Mouse (Mus musculus) heart, embryonic 11.5 days (tissue): ENCODE measurements at regions not wholly inside any gene's neighbourhood (a gene's known extent, or its start where the extent isn't known, plus 50 kb on each side); places are given as distances from the start of the nearest gene placed in this dataset.

Experiments
- ATAC-seq: fragments of 200-750 bp; cut with Nextera tagmentation; replicated peaks from 2 replicates; pipeline ENCODE4 v1.8.0; 2017; ENCODE audit warnings: moderate library complexity; ENCODE audit not compliant: insufficient number of reproducible peaks, low FRiP score, low TSS enrichment
- H3K27ac ChIP-seq: fragments of 300-500 bp; sonication (generic); 2 replicates; pipeline ENCODE4 v1.5.1; 2014; ENCODE audit warnings: mild to moderate bottlenecking, low read depth, low read length
- H3K27me3 ChIP-seq: fragments of 300-500 bp; sonication (generic); 2 replicates; pipeline ENCODE4 v1.6.1; 2014; ENCODE audit warnings: mild to moderate bottlenecking, low read length, mixed read lengths; ENCODE audit not compliant: control insufficient read depth, insufficient read depth
- H3K36me3 ChIP-seq: fragments of 300-500 bp; sonication (generic); 2 replicates; pipeline ENCODE4 v1.6.1; 2014; ENCODE audit warnings: mild to moderate bottlenecking, low read length, moderate library complexity, mixed read lengths; ENCODE audit not compliant: control insufficient read depth, insufficient read depth
- H3K4me1 ChIP-seq: fragments of 300-500 bp; sonication (generic); 2 replicates; pipeline ENCODE4 v1.6.1; 2014; ENCODE audit warnings: low read length; ENCODE audit not compliant: control insufficient read depth, insufficient read depth
- H3K4me2 ChIP-seq: fragments of 300-500 bp; sonication (generic); 2 replicates; pipeline ENCODE4 v1.6.1; 2014; ENCODE audit warnings: mild to moderate bottlenecking, moderate library complexity
- H3K4me3 ChIP-seq: fragments of 300-500 bp; sonication (generic); 2 replicates; pipeline ENCODE4 v1.5.1; 2014; ENCODE audit warnings: low read depth, low read length
- H3K9ac ChIP-seq: fragments of 300-500 bp; sonication (generic); 2 replicates; pipeline ENCODE4 v1.6.1; 2014; ENCODE audit warnings: mild to moderate bottlenecking, low read depth, low read length, moderate library complexity
- H3K9me3 ChIP-seq: fragments of 300-500 bp; sonication (generic); replicated peaks from 2 replicates; pipeline ENCODE4 v1.6.1; 2016; ENCODE audit warnings: low read length; ENCODE audit not compliant: control insufficient read depth
- WGBS: fragments of 180-500 bp; shearing (Covaris S2); extraction: QIAGEN DNeasy Blood & Tissue Kit; methylation state at CpG from one replicate; pipeline ENCODE4 v1.1.7; 2014; ENCODE audit not compliant: insufficient replicate concordance; 5-methylcytosine and 5-hydroxymethylcytosine counted together

DNA sequence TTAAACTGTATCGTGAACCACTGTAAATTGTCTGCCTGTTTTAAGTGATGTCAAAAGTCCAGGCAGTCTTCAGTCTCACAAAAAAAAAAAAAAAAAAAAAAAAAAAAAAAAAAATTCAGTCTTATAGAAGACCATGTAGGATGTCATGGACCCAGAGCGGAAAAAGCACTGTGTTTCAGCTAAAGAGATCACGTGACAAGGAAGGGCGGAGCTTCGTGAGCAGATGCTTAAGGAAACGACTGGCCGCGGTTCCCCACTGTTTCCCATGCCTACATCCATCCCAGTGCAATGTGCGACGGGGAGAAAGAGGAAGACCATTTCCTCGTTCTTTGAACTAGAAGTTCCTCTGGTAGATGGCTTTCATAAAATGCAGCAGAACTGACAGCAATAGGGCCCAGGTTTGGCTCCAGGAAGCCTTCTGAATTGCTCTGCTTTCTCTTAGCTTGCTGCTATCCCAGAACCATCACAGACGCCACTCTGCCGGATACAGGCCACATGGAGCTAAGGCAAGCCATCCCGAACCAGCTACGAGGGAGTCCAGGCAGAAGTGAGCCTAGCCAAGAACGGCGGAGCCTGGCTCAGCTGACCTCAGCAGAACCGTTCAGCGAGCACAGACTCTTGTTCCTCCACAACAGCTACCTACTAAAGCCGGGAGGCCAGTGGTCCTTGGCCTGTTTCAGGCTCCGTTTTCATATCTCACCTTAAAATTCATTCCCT is 117.6 kb downstream of the Hlx start:
- no peak overlapping the region for H3K4me3 ChIP-seq
- ATAC-seq = no peak
- WGBS = 83% methylated on average over 21 of the region's 21 CpGs
- H3K27me3 ChIP-seq = no peaks in the 10 kb centered on the region
- no peaks in the 10 kb centered on the region for H3K4me1 ChIP-seq
- H3K4me2 ChIP-seq = no peak overlapping the region
- H3K9me3 ChIP-seq = no peaks in the 10 kb centered on the region
- no peaks in the 10 kb centered on the region for H3K36me3 ChIP-seq
- H3K9ac ChIP-seq = no peak overlapping the region
- no peak overlapping the region for H3K27ac ChIP-seq

DNA sequence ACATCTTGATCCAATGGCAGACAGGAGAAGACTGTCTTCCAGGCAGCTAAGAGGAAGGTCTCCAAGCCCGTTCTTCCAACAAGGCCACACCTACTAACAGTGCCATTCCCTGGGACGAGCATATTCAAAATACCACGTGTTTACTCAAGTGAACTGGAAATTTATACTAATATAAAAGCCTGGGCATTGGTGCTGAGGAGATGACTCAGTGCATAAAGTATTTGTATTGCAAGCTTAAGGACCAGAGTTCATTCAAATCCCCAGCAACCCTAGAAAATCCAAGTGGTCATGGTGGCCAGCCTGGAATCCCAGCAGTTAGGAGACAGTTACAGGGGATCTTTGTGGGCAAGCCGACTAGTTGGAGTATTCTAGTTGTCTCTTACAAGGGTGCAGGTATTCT is 119.5 kb downstream of the Hlx start:
- no peak overlapping the region for H3K9ac ChIP-seq
- no peaks in the 10 kb centered on the region; the same call in 1 of the 2 replicates for H3K27me3 ChIP-seq
- ATAC-seq = no peak
- WGBS = 79% methylated on average over 4 of the region's 4 CpGs
- no peak overlapping the region for H3K4me3 ChIP-seq
- H3K4me2 ChIP-seq = no peak overlapping the region
- H3K27ac ChIP-seq = no peak overlapping the region
- H3K9me3 ChIP-seq = no peaks in the 10 kb centered on the region
- H3K36me3 ChIP-seq = no peaks in the 10 kb centered on the region
- no peaks in the 10 kb centered on the region for H3K4me1 ChIP-seq

- no peaks in the 10 kb centered on the region for H3K4me1 ChIP-seq
Measured at GRCm38 (mm10) chr1:184608938-184609337, 123.5 kb downstream of the Hlx start.

GRCm38 (mm10) chr1:184608338-184608737 is 124.1 kb downstream of the Hlx start:
- H3K36me3 ChIP-seq = no peaks in the 10 kb centered on the region
- 81% methylated on average over 2 of the region's 2 CpGs for WGBS

More at GRCm38 (mm10) chr1:184608938-184609337, 123.5 kb downstream of the Hlx start:
- H3K27me3 ChIP-seq = no peaks in the 10 kb centered on the region; the same call in 1 of the 2 replicates
- no peak overlapping the region for H3K9ac ChIP-seq
- no peaks in the 10 kb centered on the region for H3K9me3 ChIP-seq
- H3K4me3 ChIP-seq = no peak overlapping the region
- WGBS = 71% methylated on average over 5 of the region's 5 CpGs
- ATAC-seq = no peak
- H3K4me2 ChIP-seq = no peak overlapping the region
- no peaks in the 10 kb centered on the region for H3K36me3 ChIP-seq
- no peak overlapping the region for H3K27ac ChIP-seq

DNA sequence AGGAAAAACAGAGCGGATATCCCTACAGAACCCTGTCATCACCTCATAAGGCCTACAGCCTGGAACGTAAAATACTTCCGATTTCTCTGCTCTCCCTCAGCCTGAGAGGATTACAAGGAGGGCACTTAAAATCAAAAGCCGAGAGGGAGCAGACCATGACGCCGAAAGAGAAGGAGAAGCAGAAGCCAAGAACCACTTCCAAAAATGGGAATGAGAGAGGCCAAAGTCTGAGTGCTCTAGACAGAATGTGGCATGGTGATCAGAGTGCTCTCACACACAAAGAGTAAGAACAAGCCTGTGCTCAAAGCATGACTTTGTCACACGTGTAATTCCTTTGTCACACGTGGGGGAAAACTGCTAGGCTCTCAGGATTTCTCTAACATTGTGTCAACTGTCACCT is 125.9 kb downstream of the Hlx start:
- H3K9me3 ChIP-seq = no peaks in the 10 kb centered on the region
- no peak overlapping the region for H3K4me2 ChIP-seq
- no peaks in the 10 kb centered on the region; the same call in 1 of the 2 replicates for H3K27me3 ChIP-seq
- H3K27ac ChIP-seq = no peak overlapping the region
- no peak for ATAC-seq
- H3K4me3 ChIP-seq = no peak overlapping the region
- H3K36me3 ChIP-seq = no peaks in the 10 kb centered on the region
- WGBS = 37% methylated on average over 8 of the region's 8 CpGs
- no peak overlapping the region for H3K9ac ChIP-seq
- H3K4me1 ChIP-seq = no peaks in the 10 kb centered on the region

More at GRCm38 (mm10) chr1:184608338-184608737, 124.1 kb downstream of the Hlx start:
- ATAC-seq = no peak
- Histone ChIP-seq H3K27me3 (no peaks in the 10 kb centered on the region; the same call in 1 of the 2 replicates), H3K4me1 (no peaks in the 10 kb centered on the region), H3K4me3 (no peak overlapping the region), H3K9ac (no peak overlapping the region), H3K9me3 (no peaks in the 10 kb centered on the region), H3K4me2 (no peak overlapping the region), H3K27ac (no peak overlapping the region)

- no peak overlapping the region for H3K27ac ChIP-seq
- H3K27me3 ChIP-seq = no peaks in the 10 kb centered on the region; the same call in 1 of the 2 replicates
- H3K4me2 ChIP-seq = no peak overlapping the region
- no peak overlapping the region for H3K9ac ChIP-seq
- H3K4me3 ChIP-seq = no peak overlapping the region
- H3K36me3 ChIP-seq = no peaks in the 10 kb centered on the region
- ATAC-seq = no peak
- WGBS = 86% methylated on average over 7 of the region's 7 CpGs
- H3K9me3 ChIP-seq = no peaks in the 10 kb centered on the region
- H3K4me1 ChIP-seq = no peaks in the 10 kb centered on the region
Measured at GRCm38 (mm10) chr1:184605666-184606065, 126.8 kb downstream of the Hlx start.

- H3K9ac ChIP-seq = no peak overlapping the region
- H3K4me2 ChIP-seq = no peak overlapping the region
- ATAC-seq = no peak
- H3K36me3 ChIP-seq = no peaks in the 10 kb centered on the region
- no peaks in the 10 kb centered on the region for H3K4me1 ChIP-seq
- no peak overlapping the region for H3K4me3 ChIP-seq
- H3K9me3 ChIP-seq = no peaks in the 10 kb centered on the region
- WGBS = 82% methylated on average over 6 of the region's 6 CpGs
- no peak overlapping the region for H3K27ac ChIP-seq
- H3K27me3 ChIP-seq = no peaks in the 10 kb centered on the region
Measured at GRCm38 (mm10) chr1:184603136-184603535, 129.3 kb downstream of the Hlx start.

DNA sequence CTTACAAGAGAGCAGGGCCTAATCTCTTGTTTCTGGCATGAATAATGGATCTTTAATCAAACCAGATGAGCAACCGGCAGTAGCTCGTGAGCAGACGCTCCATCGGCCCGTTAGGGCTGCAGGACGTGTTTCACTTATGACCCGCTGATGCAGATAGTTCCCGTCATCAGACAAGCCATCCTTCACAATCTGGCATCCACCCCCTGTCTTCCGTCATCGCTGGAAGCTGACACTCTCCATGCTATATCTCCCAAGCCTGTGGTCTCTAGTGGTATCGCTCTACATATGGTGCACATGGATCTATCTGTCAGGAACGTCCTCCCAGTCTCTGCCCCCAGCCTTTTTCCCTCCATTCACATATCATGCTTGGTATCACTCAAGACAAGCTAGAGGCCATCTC is 137.0 kb downstream of the Hlx start:
- Histone ChIP-seq H3K4me3 (no peak overlapping the region), H3K9ac (no peak overlapping the region), H3K36me3 (no peaks in the 10 kb centered on the region), H3K27ac (no peak overlapping the region), H3K4me1 (no peaks in the 10 kb centered on the region), H3K27me3 (no peaks in the 10 kb centered on the region), H3K9me3 (no peaks in the 10 kb centered on the region), H3K4me2 (no peak overlapping the region)
- ATAC-seq = no peak
- WGBS = 55% methylated on average over 12 of the region's 12 CpGs

- WGBS = 69% methylated on average over 7 of the region's 7 CpGs
- H3K27me3 ChIP-seq = 0 out of 2 replicates have a peak, but pooled peaks cover 2% of the 10 kb centered on the region
- no peak overlapping the region for H3K4me3 ChIP-seq
- H3K9ac ChIP-seq = no peak overlapping the region
- H3K4me2 ChIP-seq = no peak overlapping the region
- H3K4me1 ChIP-seq = no peaks in the 10 kb centered on the region
- H3K36me3 ChIP-seq = no peaks in the 10 kb centered on the region
- H3K9me3 ChIP-seq = no peaks in the 10 kb centered on the region
- ATAC-seq = no peak
- H3K27ac ChIP-seq = no peak overlapping the region
Measured at GRCm38 (mm10) chr1:184590634-184591033, 141.8 kb downstream of the Hlx start.
